Mouse (Mus musculus) intestine, embryonic 14.5 days (tissue): ENCODE measurements at regions not wholly inside any gene's neighbourhood (a gene's known extent, or its start where the extent isn't known, plus 50 kb on each side); places are given as distances from the start of the nearest gene placed in this dataset.

Experiments
- ATAC-seq: fragments of 200-750 bp; cut with Nextera tagmentation; replicated peaks from 2 replicates; pipeline ENCODE4 v1.8.0; 2017; ENCODE audit warnings: low read depth, moderate number of reproducible peaks, moderate TSS enrichment, moderate library complexity; ENCODE audit not compliant: low FRiP score, low TSS enrichment
- DNase-seq: peaks from one replicate; pipeline ENCODE4 v3.0.0-alpha.2; 2018; ENCODE audit warnings: low spot score
- H3K27ac ChIP-seq: fragments of 300-500 bp; sonication (generic); 2 replicates; pipeline ENCODE4 v1.5.1; 2014; ENCODE audit warnings: low read depth, mild to moderate bottlenecking, control low read depth
- H3K27me3 ChIP-seq: fragments of 300-500 bp; sonication (generic); replicated peaks from 2 replicates; pipeline ENCODE4 v1.6.1; 2014; ENCODE audit warnings: low read length, control low read depth; ENCODE audit not compliant: control insufficient read depth, insufficient read depth
- H3K36me3 ChIP-seq: fragments of 300-500 bp; sonication (generic); 2 replicates; pipeline ENCODE4 v1.6.1; 2014; ENCODE audit warnings: low read length, control low read depth; ENCODE audit not compliant: control insufficient read depth, insufficient read depth
- H3K4me1 ChIP-seq: fragments of 300-500 bp; sonication (generic); replicated peaks from 2 replicates; pipeline ENCODE4 v1.6.1; 2014; ENCODE audit warnings: low read length, control low read depth, mixed read lengths; ENCODE audit not compliant: control insufficient read depth, insufficient read depth
- H3K4me2 ChIP-seq: fragments of 300-500 bp; sonication (generic); 2 replicates; pipeline ENCODE4 v1.6.1; 2014; ENCODE audit warnings: low read length
- H3K4me3 ChIP-seq: fragments of 300-500 bp; sonication (generic); 2 replicates; pipeline ENCODE4 v1.5.1; 2014; ENCODE audit warnings: low read depth, low read length, control low read depth, mixed read lengths
- H3K9ac ChIP-seq: fragments of 300-500 bp; sonication (generic); 2 replicates; pipeline ENCODE4 v1.6.1; 2014; ENCODE audit warnings: mild to moderate bottlenecking, low read length
- H3K9me3 ChIP-seq: fragments of 300-500 bp; sonication (generic); 2 replicates; pipeline ENCODE4 v1.6.1; 2016; ENCODE audit warnings: low read length, control low read depth; ENCODE audit not compliant: control insufficient read depth
- WGBS: fragments of 180-500 bp; shearing (Covaris S2); extraction: QIAGEN DNeasy Blood & Tissue Kit; methylation state at CpG from one replicate; pipeline ENCODE4 v1.1.7; 2014; 5-methylcytosine and 5-hydroxymethylcytosine counted together

DNA sequence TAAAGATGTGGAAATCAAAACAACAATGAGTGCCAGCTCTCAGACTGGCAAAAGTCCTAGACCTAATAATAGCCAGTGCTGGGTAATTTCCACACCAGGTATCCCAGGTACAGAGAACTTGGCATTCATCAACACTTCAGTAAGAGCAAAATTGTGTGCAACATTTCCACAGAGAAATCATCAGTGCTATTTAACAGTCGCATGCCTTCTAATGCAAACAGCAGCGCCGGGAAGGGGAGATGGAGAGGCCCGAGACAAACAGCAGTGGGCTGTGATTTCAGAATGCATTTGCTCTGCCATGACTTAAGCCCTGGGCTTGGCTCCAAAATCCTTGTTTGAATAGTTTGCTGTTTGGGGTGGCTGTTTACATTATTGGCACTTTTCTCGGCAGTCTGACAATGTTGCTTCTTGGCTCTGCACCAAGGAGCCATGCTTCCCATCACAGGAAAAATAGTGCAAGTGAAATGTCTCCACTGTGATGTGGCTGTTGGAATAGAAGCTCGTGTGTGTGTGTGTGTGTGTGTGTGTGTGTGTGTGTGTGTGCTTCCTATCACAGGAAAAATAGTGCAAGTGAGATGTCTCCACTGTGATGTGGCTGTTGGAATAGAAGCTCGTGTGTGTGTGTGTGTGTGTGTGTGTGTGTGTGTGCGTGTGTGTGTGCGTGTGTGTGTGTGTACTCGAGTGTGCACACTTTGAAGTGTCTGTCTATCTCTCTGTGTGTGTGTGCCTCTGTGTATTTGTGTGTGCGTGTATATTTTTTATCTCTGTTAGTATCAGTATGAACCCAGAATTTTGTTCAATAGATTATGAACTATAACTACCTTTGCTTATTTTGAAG lies 190.1 kb upstream of the Cdyl start:
- H3K4me2 ChIP-seq = no peak overlapping the region
- DNase-seq = peak; percentile 73
- 47% methylated on average over 11 of the region's 11 CpGs for WGBS
- H3K9ac ChIP-seq = no peak overlapping the region
- H3K4me1 ChIP-seq = 0 out of 2 replicates have a peak, but pooled peaks cover 3% of the 10 kb centered on the region
- no peak overlapping the region for H3K4me3 ChIP-seq
- H3K27ac ChIP-seq = no peak overlapping the region
- no peaks in the 10 kb centered on the region for H3K36me3 ChIP-seq
- H3K9me3 ChIP-seq = no peaks in the 10 kb centered on the region
- ATAC-seq = no peak
- no peaks in the 10 kb centered on the region for H3K27me3 ChIP-seq

DNA sequence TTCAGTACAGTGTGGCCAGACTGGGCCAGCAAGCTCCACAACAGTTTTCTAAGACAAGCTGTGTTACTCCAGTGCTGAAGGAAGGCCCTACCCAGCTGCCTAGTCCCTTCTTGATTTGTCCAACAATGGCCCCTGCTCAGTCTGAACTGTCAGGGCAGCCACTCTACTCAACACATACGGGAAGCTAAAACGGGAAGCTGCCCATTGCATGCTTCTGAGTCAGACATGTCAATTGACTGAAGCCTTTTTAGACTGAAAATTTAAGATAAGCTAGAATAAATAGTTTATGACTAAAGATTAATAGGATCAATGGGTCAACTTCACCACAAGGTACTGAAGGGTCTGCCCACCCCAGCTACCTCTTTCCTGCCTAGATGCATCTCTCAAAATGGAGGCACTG lies 181.4 kb upstream of the Cdyl start:
- ATAC-seq (no peak), DNase-seq (no peak)
- H3K27ac ChIP-seq = no peak overlapping the region
- no peak overlapping the region for H3K4me3 ChIP-seq
- no peaks in the 10 kb centered on the region for H3K27me3 ChIP-seq
- no peak overlapping the region for H3K9ac ChIP-seq
- 86% methylated on average over 2 of the region's 2 CpGs for WGBS
- H3K9me3 ChIP-seq = no peaks in the 10 kb centered on the region
- no peak overlapping the region for H3K4me2 ChIP-seq
- H3K4me1 ChIP-seq = no peaks in the 10 kb centered on the region
- no peaks in the 10 kb centered on the region for H3K36me3 ChIP-seq

DNA sequence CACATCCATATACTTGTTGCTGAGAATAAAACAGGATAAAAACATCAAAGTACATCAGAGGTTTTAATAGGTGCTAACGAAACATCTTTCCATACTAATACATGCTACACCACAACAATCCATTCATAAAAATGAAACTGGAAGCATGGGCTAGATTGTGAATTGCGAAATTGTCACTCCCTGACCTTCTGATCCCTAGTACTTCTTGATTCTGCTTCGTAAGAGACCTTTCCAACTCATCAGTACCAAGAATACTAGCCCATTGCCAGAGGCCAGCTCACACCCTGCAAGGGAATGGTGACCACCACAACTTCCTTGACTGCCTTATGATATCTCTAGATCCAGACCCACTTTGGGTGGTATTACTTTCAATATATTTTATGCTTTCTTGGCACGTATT lies 177.3 kb upstream of the Cdyl start:
- Histone ChIP-seq H3K4me2 (no peak overlapping the region), H3K9me3 (no peaks in the 10 kb centered on the region), H3K27ac (no peak overlapping the region), H3K36me3 (no peaks in the 10 kb centered on the region), H3K27me3 (no peaks in the 10 kb centered on the region), H3K4me1 (no peaks in the 10 kb centered on the region), H3K9ac (no peak overlapping the region), H3K4me3 (no peak overlapping the region)
- 92% methylated on average over 4 of the region's 4 CpGs for WGBS
- ATAC-seq (no peak), DNase-seq (no peak)

DNA sequence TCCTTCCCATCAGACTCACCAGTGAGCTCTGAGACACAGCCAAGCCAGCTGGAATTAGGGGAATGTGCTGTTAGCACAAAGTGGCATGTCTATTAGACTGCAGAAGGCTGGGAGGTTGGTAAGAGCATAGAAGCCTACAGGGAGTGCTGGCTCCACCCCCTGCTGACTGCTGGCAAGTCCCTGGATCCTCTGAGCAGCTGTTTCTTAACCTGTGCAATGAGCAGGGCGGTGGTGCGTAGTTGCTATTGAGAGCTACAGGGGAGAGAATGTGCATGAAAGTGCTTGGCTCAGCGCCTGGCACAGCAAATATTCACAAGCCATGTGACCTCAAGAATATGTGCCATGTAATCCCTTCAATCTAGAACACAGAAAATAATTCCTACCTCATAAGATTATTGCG lies 173.5 kb upstream of the Cdyl start:
- Histone ChIP-seq H3K9me3 (no peaks in the 10 kb centered on the region), H3K27me3 (no peaks in the 10 kb centered on the region), H3K9ac (no peak overlapping the region), H3K4me2 (no peak overlapping the region), H3K4me1 (no peaks in the 10 kb centered on the region), H3K27ac (no peak overlapping the region), H3K36me3 (no peaks in the 10 kb centered on the region), H3K4me3 (no peak overlapping the region)
- DNase-seq (no peak), ATAC-seq (no peak)
- WGBS = 83% methylated on average over 4 of the region's 4 CpGs

DNA sequence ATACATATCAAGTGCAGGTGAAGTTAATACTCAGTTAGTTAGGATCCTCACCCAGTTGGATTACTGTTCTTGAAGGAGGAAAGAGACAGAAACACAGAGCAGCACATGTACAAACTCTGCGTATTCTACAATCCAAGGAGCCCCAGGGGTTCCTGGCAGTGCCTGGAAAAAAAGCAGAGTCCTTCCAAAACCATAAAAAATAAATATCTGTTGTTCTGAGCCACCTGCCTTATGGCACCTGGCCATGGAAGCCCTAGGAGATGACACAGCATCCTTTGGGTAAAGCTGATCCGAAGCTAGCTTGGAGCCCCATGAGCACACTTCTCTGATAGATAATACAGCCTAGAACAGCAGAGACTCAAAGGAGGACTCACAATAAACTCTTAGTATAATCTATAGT lies 159.9 kb upstream of the Cdyl start:
- Histone ChIP-seq H3K36me3 (no peaks in the 10 kb centered on the region), H3K4me3 (no peak overlapping the region), H3K27ac (no peak overlapping the region), H3K4me2 (no peak overlapping the region), H3K27me3 (no peaks in the 10 kb centered on the region), H3K9me3 (no peaks in the 10 kb centered on the region), H3K9ac (no peak overlapping the region), H3K4me1 (0 out of 2 replicates have a peak, but pooled peaks cover 3% of the 10 kb centered on the region)
- 83% methylated on average over 2 of the region's 2 CpGs for WGBS
- ATAC-seq = no peak
- no peak for DNase-seq

- Histone ChIP-seq H3K4me1 (0 out of 2 replicates have a peak, but pooled peaks cover 3% of the 10 kb centered on the region), H3K36me3 (no peaks in the 10 kb centered on the region), H3K9me3 (no peaks in the 10 kb centered on the region), H3K9ac (no peak overlapping the region), H3K4me2 (no peak overlapping the region), H3K27me3 (no peaks in the 10 kb centered on the region), H3K4me3 (no peak overlapping the region), H3K27ac (no peak overlapping the region)
- ATAC-seq = no peak
- DNase-seq = no peak
- WGBS = 35% methylated on average over 5 of the region's 5 CpGs
Measured at GRCm38 (mm10) chr13:35500891-35501290, 158.7 kb upstream of the Cdyl start.

DNA sequence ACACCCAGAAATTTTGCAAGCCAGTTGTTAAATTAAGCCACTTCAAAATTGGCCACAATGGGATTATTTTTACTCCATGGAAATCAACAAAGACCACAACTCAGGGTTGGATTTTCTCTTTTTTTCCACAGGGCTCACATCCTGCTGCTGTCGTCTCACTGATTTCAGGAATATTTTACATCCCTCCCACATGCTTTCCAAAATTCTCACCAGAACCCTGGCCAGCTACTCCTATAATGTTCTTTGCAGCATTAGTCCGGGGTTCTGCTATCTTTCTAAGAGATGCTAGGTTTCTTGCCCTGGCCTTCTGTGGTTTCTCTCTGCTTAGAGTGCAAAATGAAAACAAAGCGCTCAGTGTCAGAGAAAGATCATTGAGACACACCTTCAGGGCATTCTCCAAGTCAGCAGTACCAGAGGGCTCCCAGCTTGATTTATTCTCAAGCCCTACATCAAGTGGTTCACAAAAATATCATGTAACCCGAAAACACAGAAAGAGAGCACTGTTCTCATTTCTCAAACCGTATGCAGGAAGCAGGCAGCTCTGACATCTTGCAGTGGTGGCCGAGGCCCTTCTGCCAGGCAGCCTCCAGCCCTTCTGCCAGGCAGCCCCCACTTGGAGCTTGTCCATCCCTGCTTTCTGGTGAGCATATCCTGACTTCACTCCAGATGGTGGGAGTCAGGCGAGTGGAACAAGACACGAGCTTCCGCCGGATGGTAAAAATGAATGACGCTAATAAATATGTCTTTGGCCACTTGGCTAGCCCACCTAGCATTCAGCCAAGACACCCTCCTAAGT lies 158.1 kb upstream of the Cdyl start:
- no peaks in the 10 kb centered on the region for H3K27me3 ChIP-seq
- H3K9me3 ChIP-seq = no peaks in the 10 kb centered on the region
- no peak overlapping the region for H3K4me3 ChIP-seq
- ATAC-seq (no peak), DNase-seq (peak; percentile 55)
- H3K4me2 ChIP-seq = no peak overlapping the region
- H3K9ac ChIP-seq = no peak overlapping the region
- 43% methylated on average over 11 of the region's 11 CpGs for WGBS
- no peak overlapping the region for H3K27ac ChIP-seq
- 0 out of 2 replicates have a peak, but pooled peaks cover 3% of the 10 kb centered on the region for H3K4me1 ChIP-seq
- no peaks in the 10 kb centered on the region for H3K36me3 ChIP-seq

DNA sequence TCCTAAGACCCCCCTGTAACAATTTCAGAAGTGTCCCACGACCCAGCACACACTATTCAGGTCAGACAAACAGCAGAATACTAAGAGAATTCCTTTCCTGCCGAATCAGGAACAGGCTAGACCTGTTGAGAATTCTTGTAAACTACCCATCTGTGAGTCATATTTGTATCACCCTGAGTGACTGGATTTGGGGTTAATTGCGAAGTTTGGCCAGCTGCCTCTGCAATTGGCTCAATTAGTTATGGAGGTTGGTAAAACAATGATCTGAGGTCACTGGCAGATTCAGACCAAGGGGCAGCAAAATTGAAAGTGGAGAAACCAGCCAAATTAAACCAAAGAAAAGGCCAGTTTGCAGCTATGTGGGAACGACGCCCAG lies 157.5 kb upstream of the Cdyl start:
- DNase-seq = no peak
- Histone ChIP-seq H3K4me3 (no peak overlapping the region), H3K36me3 (no peaks in the 10 kb centered on the region), H3K4me1 (0 out of 2 replicates have a peak, but pooled peaks cover 3% of the 10 kb centered on the region), H3K27me3 (no peaks in the 10 kb centered on the region), H3K4me2 (no peak overlapping the region), H3K9me3 (no peaks in the 10 kb centered on the region), H3K9ac (no peak overlapping the region), H3K27ac (no peak overlapping the region)
- ATAC-seq = no peak
- 41% methylated on average over 5 of the region's 5 CpGs for WGBS
